Mouse (Mus musculus): ENCODE data around the gene Gsta3.

The Gsta3 gene

DNA sequence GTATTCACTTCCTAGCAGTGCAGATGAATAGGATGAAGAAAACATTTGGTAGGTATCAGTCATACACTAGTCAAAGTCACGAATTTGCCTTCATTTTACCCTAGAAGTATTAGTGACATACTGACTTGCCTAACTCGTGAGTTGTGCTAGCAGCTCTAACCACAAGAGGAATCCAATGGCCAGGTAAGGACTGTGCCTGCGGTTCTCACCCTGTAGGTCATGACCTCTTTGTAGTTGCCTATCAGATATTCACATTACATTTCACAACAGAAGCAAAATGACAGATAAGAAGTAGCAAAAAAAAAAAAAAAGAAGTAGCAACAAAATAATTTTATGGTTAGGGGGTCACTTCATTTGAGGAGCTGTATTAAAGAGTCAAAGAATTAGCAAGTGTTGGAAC is 63.8 kb downstream of the Gsta3 start:
- no peak for DNase-seq

DNA sequence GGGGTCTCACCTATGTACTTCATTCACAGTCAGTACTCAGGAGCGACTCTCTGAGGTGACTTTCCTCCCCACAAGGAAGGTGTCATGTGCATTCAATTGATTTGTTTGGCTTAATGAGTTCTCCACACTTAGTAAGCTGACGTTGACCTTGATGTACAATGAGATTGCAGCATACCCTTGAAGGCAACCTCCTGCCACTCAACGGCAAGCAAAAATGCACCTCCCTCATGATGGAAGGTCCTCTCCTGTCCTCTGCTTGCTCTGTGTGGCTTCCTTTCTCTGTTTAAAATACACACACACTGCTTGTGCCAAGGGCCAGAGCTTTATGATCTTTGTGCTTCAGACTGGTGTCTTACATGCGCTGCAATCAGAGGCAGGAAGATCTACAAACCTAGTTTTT is 64.3 kb downstream of the Gsta3 start:
- no peak for DNase-seq

- no peak for DNase-seq
Measured at GRCm38 (mm10) chr1:21305443-21305842, 65.1 kb downstream of the Gsta3 start.

GRCm38 (mm10) chr1:21314336-21314735 is 73.9 kb downstream of the Gsta3 start:
- DNase-seq: no peak

Data from lung, postnatal 4 days (tissue).